Mouse (Mus musculus) macrophage (primary cell): ENCODE results near the gene D930048N14Rik. TPM values are rescaled to one million over a fixed set of nuclear protein-coding genes. Genes with fewer than 3 reads are reported as not detected.
A peak's percentile ranks its signal among the peaks of the same experiment; 100 is the strongest.

Experiments used
- H3K27ac ChIP-seq: fragments of 350-480 bp; formaldehyde crosslinking; 2 replicates; pipeline ENCODE4 v1.9.0; 2021
- H3K36me3 ChIP-seq: fragments of 350-480 bp; formaldehyde crosslinking; 2 replicates; pipeline ENCODE4 v1.9.0; 2021; ENCODE audit errors: inconsistent target
- H3K4me3 ChIP-seq: fragments of 350-480 bp; formaldehyde crosslinking; 2 replicates; pipeline ENCODE4 v1.9.0; 2021; ENCODE audit errors: inconsistent target
- H3K79me2 ChIP-seq: fragments of 350-480 bp; formaldehyde crosslinking; 2 replicates; pipeline ENCODE4 v1.9.0; 2021; ENCODE audit errors: inconsistent target
- WGBS: methylation state at CpG from one replicate; pipeline ENCODE4 v1.1.7; 2026; ENCODE audit warnings: inconsistent platforms; ENCODE audit not compliant: missing documents; 5-methylcytosine and 5-hydroxymethylcytosine counted together
- polyA plus RNA-seq: library from polyadenylated mRNA; stranded (reverse); fragments of 250-400 nt; gene quantifications from 3 replicates; pipeline ENCODE4 v1.2.4, GENCODE M21; 2018; ENCODE audit warnings: inconsistent platforms

The D930048N14Rik gene
- polyA plus RNA-seq, 1 experiment from 2014 or later = 2.0 TPM

GRCm38 (mm10) chr11:51636323-51636684 lies 14.4 kb upstream of the D930048N14Rik start:
- peaks cover 41% of the 10 kb centered on the region for H3K79me2 ChIP-seq
- 7% methylated on average over 6 of the region's 6 CpGs for WGBS
- H3K27ac ChIP-seq = peak overlapping the region; percentile 86

GRCm38 (mm10) chr11:51637971-51638414 lies 12.8 kb upstream of the D930048N14Rik start:
- Histone ChIP-seq H3K36me3 (no peaks in the 10 kb centered on the region; the same call in 1 of the 2 replicates), H3K79me2 (peaks cover 25% of the 10 kb centered on the region; the same call in 1 of the 2 replicates), H3K4me3 (peak overlapping the region; percentile 12; the same call in 1 of the 2 replicates), H3K27ac (peak overlapping the region; percentile 88)
- 0% methylated on average over 17 of the region's 17 CpGs for WGBS

More at GRCm38 (mm10) chr11:51636323-51636684, 14.4 kb upstream of the D930048N14Rik start:
- H3K36me3 ChIP-seq = no peaks in the 10 kb centered on the region
- peak overlapping the region; percentile 71 for H3K4me3 ChIP-seq

- peak overlapping the region; percentile 88 for H3K27ac ChIP-seq
- 40% methylated on average over 5 of the region's 5 CpGs for WGBS
- H3K4me3 ChIP-seq = peak overlapping the region; percentile 12; the same call in 1 of the 2 replicates
- peaks cover 24% of the 10 kb centered on the region; the same call in 1 of the 2 replicates for H3K79me2 ChIP-seq
- H3K36me3 ChIP-seq = no peaks in the 10 kb centered on the region; the same call in 1 of the 2 replicates
These were observed 12.3 kb upstream of the D930048N14Rik start for GRCm38 (mm10) chr11:51638497-51638896.

- H3K4me3 ChIP-seq = no peak overlapping the region
- H3K36me3 ChIP-seq = no peaks in the 10 kb centered on the region; the same call in 1 of the 2 replicates
- no peak overlapping the region for H3K27ac ChIP-seq
- peaks cover 4% of the 10 kb centered on the region; the same call in 1 of the 2 replicates for H3K79me2 ChIP-seq
- WGBS = 89% methylated on average over 7 of the region's 7 CpGs
These were observed 10.0 kb upstream of the D930048N14Rik start for GRCm38 (mm10) chr11:51640748-51641147.

GRCm38 (mm10) chr11:51643202-51643601 lies 7.6 kb upstream of the D930048N14Rik start:
- no peak overlapping the region for H3K4me3 ChIP-seq
- H3K27ac ChIP-seq = no peak overlapping the region
- no peaks in the 10 kb centered on the region; the same call in 1 of the 2 replicates for H3K36me3 ChIP-seq
- WGBS = 80% methylated on average over 9 of the region's 9 CpGs
- peaks cover 9% of the 10 kb centered on the region; the same call in 1 of the 2 replicates for H3K79me2 ChIP-seq

GRCm38 (mm10) chr11:51643761-51644160 lies 7.0 kb upstream of the D930048N14Rik start:
- Histone ChIP-seq H3K27ac (no peak overlapping the region), H3K79me2 (peaks cover 14% of the 10 kb centered on the region; the same call in 1 of the 2 replicates), H3K36me3 (no peaks in the 10 kb centered on the region; the same call in 1 of the 2 replicates), H3K4me3 (no peak overlapping the region)
- 36% methylated on average over 15 of the region's 15 CpGs for WGBS

- 14% methylated on average over 16 of the region's 16 CpGs for WGBS
- Histone ChIP-seq H3K36me3 (no peaks in the 10 kb centered on the region; the same call in 1 of the 2 replicates), H3K79me2 (peaks cover 19% of the 10 kb centered on the region; the same call in 1 of the 2 replicates), H3K4me3 (no peak overlapping the region), H3K27ac (no peak overlapping the region)
These were observed 6.5 kb upstream of the D930048N14Rik start for GRCm38 (mm10) chr11:51644217-51644616.

- Histone ChIP-seq H3K4me3 (no peak overlapping the region), H3K36me3 (no peaks in the 10 kb centered on the region; the same call in 1 of the 2 replicates), H3K79me2 (peaks cover 29% of the 10 kb centered on the region; the same call in 1 of the 2 replicates), H3K27ac (no peak overlapping the region)
- WGBS = 95% methylated on average over 13 of the region's 13 CpGs
These were observed 5.5 kb upstream of the D930048N14Rik start for GRCm38 (mm10) chr11:51645293-51645692.

- H3K4me3 ChIP-seq = no peak overlapping the region
- no peaks in the 10 kb centered on the region; the same call in 1 of the 2 replicates for H3K36me3 ChIP-seq
- H3K79me2 ChIP-seq = peaks cover 29% of the 10 kb centered on the region; the same call in 1 of the 2 replicates
- H3K27ac ChIP-seq = no peak overlapping the region
- 92% methylated on average over 5 of the region's 7 CpGs for WGBS
These were observed 4.5 kb upstream of the D930048N14Rik start for GRCm38 (mm10) chr11:51646245-51646644.

GRCm38 (mm10) chr11:51646751-51647667 lies 3.7 kb upstream of the D930048N14Rik start:
- Histone ChIP-seq H3K4me3 (no peak overlapping the region), H3K79me2 (peaks cover 29% of the 10 kb centered on the region; the same call in 1 of the 2 replicates), H3K36me3 (no peaks in the 10 kb centered on the region; the same call in 1 of the 2 replicates), H3K27ac (no peak overlapping the region)
- 79% methylated on average over 15 of the region's 15 CpGs for WGBS

- Histone ChIP-seq H3K27ac (no peak overlapping the region), H3K4me3 (no peak overlapping the region), H3K79me2 (peaks cover 29% of the 10 kb centered on the region; the same call in 1 of the 2 replicates), H3K36me3 (no peaks in the 10 kb centered on the region; the same call in 1 of the 2 replicates)
- 82% methylated on average over 2 of the region's 3 CpGs for WGBS
These were observed 2.2 kb upstream of the D930048N14Rik start for GRCm38 (mm10) chr11:51648566-51648965.

GRCm38 (mm10) chr11:51649111-51649888 lies 1.5 kb upstream of the D930048N14Rik start:
- Histone ChIP-seq H3K36me3 (no peaks in the 10 kb centered on the region), H3K79me2 (peaks cover 29% of the 10 kb centered on the region; the same call in 1 of the 2 replicates), H3K27ac (no peak overlapping the region), H3K4me3 (peak overlapping the region; percentile 45)
- 65% methylated on average over 11 of the region's 11 CpGs for WGBS

- WGBS = 9% methylated on average over 7 of the region's 7 CpGs
- Histone ChIP-seq H3K36me3 (no peaks in the 10 kb centered on the region), H3K27ac (no peak overlapping the region), H3K79me2 (peaks cover 29% of the 10 kb centered on the region; the same call in 1 of the 2 replicates), H3K4me3 (peak overlapping the region; percentile 45)
These were observed 910 bp upstream of the D930048N14Rik start for GRCm38 (mm10) chr11:51649889-51650199.

- 1% methylated on average over 28 of the region's 30 CpGs for WGBS
- Histone ChIP-seq H3K4me3 (peak overlapping the region; percentile 45), H3K27ac (no peak overlapping the region), H3K36me3 (no peaks in the 10 kb centered on the region), H3K79me2 (peaks cover 29% of the 10 kb centered on the region; the same call in 1 of the 2 replicates)
These were observed 493 bp upstream of the D930048N14Rik start for GRCm38 (mm10) chr11:51650261-51650660.
